Mouse (Mus musculus) G1E (cell line): ENCODE measurements at regions not wholly inside any gene's neighbourhood (a gene's known extent, or its start where the extent isn't known, plus 50 kb on each side); places are given as distances from the start of the nearest gene placed in this dataset.

Source experiments
- ATAC-seq: 2 replicates; pipeline ENCODE4 v1.8.0; 2016; ENCODE audit warnings: mild to moderate bottlenecking; ENCODE audit not compliant: insufficient number of reproducible peaks, poor library complexity, low FRiP score, severe bottlenecking; ENCODE audit errors: extremely low read depth
- DNase-seq: peaks from one replicate; pipeline ENCODE4 v3.0.0; 2012; ENCODE audit warnings: low spot score
- H3K27me3 ChIP-seq: 2 replicates; pipeline ENCODE4 v1.6.1; 2012; ENCODE audit warnings: mild to moderate bottlenecking, low read length, inconsistent platforms; ENCODE audit not compliant: insufficient read depth
- H3K36me3 ChIP-seq: replicated peaks from 2 replicates; pipeline ENCODE3; 2012; ENCODE audit warnings: mild to moderate bottlenecking, inconsistent platforms
- H3K4me1 ChIP-seq: 2 replicates; pipeline ENCODE4 v1.6.1; 2012; ENCODE audit warnings: low read depth, low read length, inconsistent platforms, mixed read lengths; ENCODE audit not compliant: insufficient read depth
- H3K4me3 ChIP-seq: 2 replicates; pipeline ENCODE4 v1.5.1; 2012; ENCODE audit warnings: low read depth, mild to moderate bottlenecking, inconsistent platforms, low read length, moderate library complexity, mixed read lengths
- H3K9me3 ChIP-seq: replicated peaks from 2 replicates; pipeline ENCODE4 v1.6.1; 2012; ENCODE audit warnings: inconsistent platforms
- CTCF ChIP-seq: IDR thresholded peaks from 2 replicates; pipeline ENCODE4 v1.5.1; 2012; ENCODE audit warnings: low read depth, low read length, inconsistent platforms, mixed read lengths
- GATA1 ChIP-seq: IDR thresholded peaks from 2 replicates; pipeline ENCODE4 v1.6.1; 2012; ENCODE audit warnings: borderline replicate concordance, low read length, inconsistent platforms, mixed read lengths
- GATA2 ChIP-seq: IDR thresholded peaks from 2 replicates; pipeline ENCODE4 v1.6.1; 2012; ENCODE audit warnings: low read depth, low read length, inconsistent platforms, borderline replicate concordance
- POLR2AphosphoS5 ChIP-seq: IDR thresholded peaks from 2 replicates; pipeline ENCODE4 v1.6.1; 2012; ENCODE audit warnings: low read depth, low read length, inconsistent platforms; ENCODE audit not compliant: insufficient replicate concordance
- TAL1 ChIP-seq: conservative IDR thresholded peaks from 2 replicates; pipeline ENCODE4 v1.6.1; 2012; ENCODE audit warnings: low read depth, low read length, inconsistent platforms, mixed read lengths

- DNase-seq (no peak), ATAC-seq (no peak)
- no peaks in the 10 kb centered on the region for H3K36me3 ChIP-seq
- H3K4me3 ChIP-seq: no peak overlapping the region
- H3K27me3 ChIP-seq: no peaks in the 10 kb centered on the region
- peaks cover 5% of the 10 kb centered on the region; the same call in 1 of the 2 replicates for H3K9me3 ChIP-seq
- H3K4me1 ChIP-seq: no peaks in the 10 kb centered on the region
- TF ChIP-seq POLR2AphosphoS5: no peak
- no peak for TF ChIP-seq GATA1
- TF ChIP-seq GATA2: no peak
- TF ChIP-seq CTCF: no peak
- no peak for TF ChIP-seq TAL1
Measured at GRCm38 (mm10) chr9:93991141-93991540, 546.7 kb downstream of the 1190002N15Rik start.

GRCm38 (mm10) chr9:93981136-93981535, 556.7 kb downstream of the 1190002N15Rik start:
- Histone ChIP-seq H3K4me3 (no peak overlapping the region), H3K9me3 (no peaks in the 10 kb centered on the region), H3K4me1 (no peaks in the 10 kb centered on the region), H3K27me3 (no peaks in the 10 kb centered on the region), H3K36me3 (no peaks in the 10 kb centered on the region)
- ATAC-seq (no peak), DNase-seq (no peak)
- no peak for TF ChIP-seq TAL1
- no peak for TF ChIP-seq CTCF
- no peak for TF ChIP-seq GATA2
- no peak for TF ChIP-seq POLR2AphosphoS5
- TF ChIP-seq GATA1: no peak

- no peak for TF ChIP-seq GATA2
- no peak for TF ChIP-seq TAL1
- no peak for TF ChIP-seq GATA1
- no peak for TF ChIP-seq POLR2AphosphoS5
- TF ChIP-seq CTCF: no peak
- DNase-seq (no peak), ATAC-seq (no peak)
- no peaks in the 10 kb centered on the region for H3K36me3 ChIP-seq
- H3K4me3 ChIP-seq: no peak overlapping the region
- H3K9me3 ChIP-seq: no peaks in the 10 kb centered on the region
- no peaks in the 10 kb centered on the region for H3K4me1 ChIP-seq
- H3K27me3 ChIP-seq: no peaks in the 10 kb centered on the region
Measured at GRCm38 (mm10) chr9:93969691-93970284, 568.1 kb downstream of the 1190002N15Rik start.

GRCm38 (mm10) chr9:93969118-93969517, 568.8 kb downstream of the 1190002N15Rik start:
- no peak for ATAC-seq
- Histone ChIP-seq H3K27me3 (no peaks in the 10 kb centered on the region), H3K9me3 (no peaks in the 10 kb centered on the region), H3K4me3 (no peak overlapping the region), H3K4me1 (no peaks in the 10 kb centered on the region), H3K36me3 (no peaks in the 10 kb centered on the region)
- TF ChIP-seq GATA1: no peak
- TF ChIP-seq CTCF: no peak
- no peak for TF ChIP-seq POLR2AphosphoS5
- no peak for TF ChIP-seq TAL1
- TF ChIP-seq GATA2: no peak
- no peak for DNase-seq

- TF ChIP-seq CTCF (no peak), GATA1 (no peak), TAL1 (no peak), GATA2 (no peak)
- no peak overlapping the region for H3K4me3 ChIP-seq
- H3K9me3 ChIP-seq: peaks cover 4% of the 10 kb centered on the region; the same call in 1 of the 2 replicates
- no peaks in the 10 kb centered on the region for H3K27me3 ChIP-seq
- no peaks in the 10 kb centered on the region for H3K36me3 ChIP-seq
- ATAC-seq: no peak
- no peaks in the 10 kb centered on the region for H3K4me1 ChIP-seq
- DNase-seq: no peak
Measured at GRCm38 (mm10) chr9:93955235-93956040, 582.4 kb downstream of the 1190002N15Rik start.

GRCm38 (mm10) chr9:93948671-93949070, 589.2 kb downstream of the 1190002N15Rik start:
- DNase-seq: no peak

More at GRCm38 (mm10) chr9:93948671-93949070, 589.2 kb downstream of the 1190002N15Rik start:
- Histone ChIP-seq H3K4me1 (no peaks in the 10 kb centered on the region), H3K4me3 (no peak overlapping the region), H3K36me3 (no peaks in the 10 kb centered on the region), H3K27me3 (no peaks in the 10 kb centered on the region), H3K9me3 (peaks cover 13% of the 10 kb centered on the region)
- no peak for ATAC-seq
- TF ChIP-seq GATA2 (no peak), POLR2AphosphoS5 (no peak), TAL1 (no peak), CTCF (no peak), GATA1 (no peak)
